Mouse (Mus musculus): ENCODE results near the gene Nrxn2.

The Nrxn2 gene

GRCm38 (mm10) chr19:6418233-6418879 lies at the start of gene Nrxn2:
Gene Nrxn2, plus strand, starts transcription at chr19:6418731.
- peak; percentile 84 to 90 for DNase-seq

- no peak for DNase-seq
Observed at GRCm38 (mm10) chr19:6370175-6370574, 48.4 kb upstream of the Nrxn2 start.

GRCm38 (mm10) chr19:6372433-6372832 lies 46.1 kb upstream of the Nrxn2 start:
- no peak for DNase-seq

- peak; percentile 86 to 95 for DNase-seq
Observed at GRCm38 (mm10) chr19:6373539-6374400, 44.8 kb upstream of the Nrxn2 start.

GRCm38 (mm10) chr19:6374571-6374970 lies 44.0 kb upstream of the Nrxn2 start:
- DNase-seq: no peak

- peak in 1 of 2 experiments; percentile 48 for DNase-seq
Observed at GRCm38 (mm10) chr19:6375423-6376254, 42.9 kb upstream of the Nrxn2 start.

GRCm38 (mm10) chr19:6376255-6376564 lies 42.3 kb upstream of the Nrxn2 start:
- peak; percentile 67 to 76 for DNase-seq

- DNase-seq: no peak
Observed at GRCm38 (mm10) chr19:6376643-6377042, 41.9 kb upstream of the Nrxn2 start.

- no peak for DNase-seq
Observed at GRCm38 (mm10) chr19:6377327-6378040, 41.0 kb upstream of the Nrxn2 start.

GRCm38 (mm10) chr19:6380411-6381166 lies 37.9 kb upstream of the Nrxn2 start:
- DNase-seq: no peak

- DNase-seq: no peak
Observed at GRCm38 (mm10) chr19:6381238-6381637, 37.3 kb upstream of the Nrxn2 start.

- DNase-seq: no peak
Observed at GRCm38 (mm10) chr19:6382323-6382924, 36.1 kb upstream of the Nrxn2 start.

- DNase-seq: no peak
Observed at GRCm38 (mm10) chr19:6383470-6383869, 35.1 kb upstream of the Nrxn2 start.

GRCm38 (mm10) chr19:6384128-6384527 lies 34.4 kb upstream of the Nrxn2 start, which contains the start of gene Pygm:
Gene Pygm, plus strand, starts transcription at chr19:6384399.
- DNase-seq: peak; percentile 72 to 80

GRCm38 (mm10) chr19:6384954-6385353 lies 33.6 kb upstream of the Nrxn2 start:
- DNase-seq: no peak

- DNase-seq: no peak
Observed at GRCm38 (mm10) chr19:6385419-6385818, 33.1 kb upstream of the Nrxn2 start.

GRCm38 (mm10) chr19:6385821-6386220 lies 32.7 kb upstream of the Nrxn2 start:
- DNase-seq: no peak

GRCm38 (mm10) chr19:6386234-6386633 lies 32.3 kb upstream of the Nrxn2 start:
- no peak for DNase-seq

GRCm38 (mm10) chr19:6388006-6388405 lies 30.5 kb upstream of the Nrxn2 start:
- no peak for DNase-seq

- no peak for DNase-seq
Observed at GRCm38 (mm10) chr19:6389803-6390202, 28.7 kb upstream of the Nrxn2 start.

- no peak for DNase-seq
Observed at GRCm38 (mm10) chr19:6390251-6390650, 28.3 kb upstream of the Nrxn2 start.
